Mouse (Mus musculus) bone marrow macrophage, adult 2 months (primary cell): ENCODE results near the gene Ogdh.

Experiments
- CTCF ChIP-seq: IDR thresholded peaks from 2 replicates; pipeline ENCODE4 v1.5.1; 2012; ENCODE audit warnings: low read depth, mild to moderate bottlenecking, low read length, moderate library complexity
- POLR2A ChIP-seq: IDR thresholded peaks from 2 replicates; pipeline ENCODE4 v1.6.1; 2012; ENCODE audit warnings: mild to moderate bottlenecking, low read depth, low read length, borderline replicate concordance

DNA sequence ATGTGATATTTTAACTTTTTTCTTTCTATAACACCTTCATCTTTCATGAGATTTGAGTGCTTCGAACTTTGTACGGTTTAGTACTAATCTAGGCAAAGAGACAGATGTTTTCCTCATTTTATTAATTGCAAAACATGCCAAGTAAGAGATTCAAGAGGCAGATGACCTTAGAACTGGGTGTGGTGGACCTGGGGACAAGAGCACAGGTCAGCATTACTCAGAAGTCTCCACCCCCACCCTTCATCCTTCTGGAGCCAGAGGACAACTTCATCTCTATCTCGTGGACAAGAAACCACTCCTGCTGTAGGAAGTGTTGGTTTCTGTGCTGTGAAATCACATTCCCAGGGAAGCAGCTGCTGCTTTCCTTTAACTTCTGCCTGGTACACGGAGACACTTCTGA, 16.7 kb downstream of the Ogdh start:
- TF ChIP-seq POLR2A, result no peak
- TF ChIP-seq CTCF, result no peak
